Mouse (Mus musculus): ENCODE data around the gene Myh14.

DNA sequence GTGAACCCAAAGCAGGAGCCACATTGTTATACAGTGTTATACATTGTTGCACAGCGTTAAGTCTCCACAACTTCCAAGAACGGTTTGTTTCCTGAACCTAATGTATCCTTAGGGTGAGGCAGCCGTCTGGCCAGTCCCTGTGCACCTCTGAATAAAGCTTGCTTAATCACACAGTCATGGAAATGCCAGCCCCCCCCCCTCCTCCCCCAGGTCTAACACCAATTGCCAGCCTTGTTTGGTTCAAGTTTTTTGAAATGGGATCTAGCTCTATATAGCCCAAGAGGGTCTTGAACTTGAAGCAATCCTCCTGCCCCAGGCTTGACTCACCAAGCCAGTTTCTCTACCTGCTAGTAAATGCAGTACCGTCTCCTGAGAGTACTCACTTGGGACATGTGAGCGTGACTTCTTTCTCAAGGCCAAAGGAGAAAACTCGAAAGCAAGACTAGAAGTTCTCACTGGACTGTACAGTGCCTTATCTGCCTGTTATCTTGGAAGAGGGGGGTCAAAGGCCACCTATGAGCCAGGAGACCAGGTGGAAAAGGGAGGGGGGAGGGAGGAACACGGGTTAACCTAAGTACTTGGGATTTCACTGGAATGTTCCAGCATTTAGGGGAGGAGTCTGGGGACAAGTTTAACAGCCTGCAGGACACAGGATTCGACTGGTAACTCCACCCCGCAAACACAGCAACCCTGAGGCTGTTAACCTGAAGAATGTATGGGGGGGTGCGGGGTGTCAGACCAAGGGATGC, 23.0 kb upstream of the Myh14 start:
- TF ChIP-seq MYB (IDR thresholded peaks at IDR 0.05; ENCODE audit: low read depth, low read length) (no peak), CTCF (IDR thresholded peaks at IDR 0.05 in 2 of 3, conservative IDR thresholded peaks at IDR 0.05 in 1 of 3; ENCODE audit: control insufficient read depth in 1 of 3, insufficient read depth in 1 of 3, low read depth in 2 of 3, low read length in 3 of 3, poor library complexity in 1 of 3, severe bottlenecking in 1 of 3) (no peak), POLR2AphosphoS2 (IDR thresholded peaks at IDR 0.05; ENCODE audit: low read length) (no peak), POLR2A (IDR thresholded peaks at IDR 0.05; ENCODE audit: control insufficient read depth in 1 of 2, insufficient read depth in 1 of 2, low read depth in 1 of 2, low read length in 2 of 2, poor library complexity in 1 of 2) (no peak), SIN3A (IDR thresholded peaks at IDR 0.05; ENCODE audit: low read length) (no peak), TBP (IDR thresholded peaks at IDR 0.05; ENCODE audit: low read depth, low read length) (no peak), GATA1 (IDR thresholded peaks at IDR 0.05; ENCODE audit: low read depth, low read length) (no peak), MXI1 (IDR thresholded peaks at IDR 0.05; ENCODE audit: low read depth, low read length) (no peak), ETS1 (IDR thresholded peaks at IDR 0.05; ENCODE audit: low read depth, low read length) (no peak), ZC3H11A (IDR thresholded peaks at IDR 0.05; ENCODE audit: low read depth, low read length) (no peak), NRF1 (IDR thresholded peaks at IDR 0.05; ENCODE audit: insufficient read depth, low read depth, low read length, poor library complexity, severe bottlenecking) (no peak), EP300 (IDR thresholded peaks at IDR 0.05; ENCODE audit: low read depth in 1 of 2, low read length in 2 of 2) (no peak)

Data from MEL (cell line).